Mouse (Mus musculus) mature B cell (primary cell): ENCODE results near the gene Adap1.

ENCODE experiments used
- in situ Hi-C: fragments of 300-500 bp; cut with MboI; formaldehyde crosslinking; loops from 2 replicates; pipeline ENCODE4 v1.14.3; 2019

Gene Adap1

GRCm38 (mm10) chr5:139252081-139252909, 73.1 kb downstream of the Adap1 start, which contains the start of gene Get4:
Gene Get4 (plus strand): TSS chr5:139252324.
- in situ Hi-C loops: no loop called here

DNA sequence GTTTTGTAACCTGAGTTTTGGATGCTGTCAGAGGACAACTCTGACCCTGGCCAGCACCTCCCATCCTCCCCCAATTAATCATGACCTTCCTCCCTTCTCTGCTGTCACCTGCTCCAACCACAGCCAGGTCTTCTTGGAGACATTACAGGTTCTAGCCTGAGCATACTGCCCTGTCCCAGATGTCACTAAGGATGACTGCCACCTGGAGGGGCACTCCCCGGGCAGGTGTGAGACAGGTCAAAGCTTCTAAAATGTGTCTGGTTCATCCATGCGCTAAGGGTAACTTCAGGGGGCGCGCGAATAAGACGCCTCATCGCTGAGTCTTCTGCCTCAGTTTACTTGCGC, 73.7 kb downstream of the Adap1 start:
- in situ Hi-C loops: no loop called here

- in situ Hi-C loops: no loop called here
Observed at GRCm38 (mm10) chr5:139251279-139251678, 74.1 kb downstream of the Adap1 start.

- in situ Hi-C loops: no loop called here
Observed at GRCm38 (mm10) chr5:139248846-139249245, 76.6 kb downstream of the Adap1 start.

DNA sequence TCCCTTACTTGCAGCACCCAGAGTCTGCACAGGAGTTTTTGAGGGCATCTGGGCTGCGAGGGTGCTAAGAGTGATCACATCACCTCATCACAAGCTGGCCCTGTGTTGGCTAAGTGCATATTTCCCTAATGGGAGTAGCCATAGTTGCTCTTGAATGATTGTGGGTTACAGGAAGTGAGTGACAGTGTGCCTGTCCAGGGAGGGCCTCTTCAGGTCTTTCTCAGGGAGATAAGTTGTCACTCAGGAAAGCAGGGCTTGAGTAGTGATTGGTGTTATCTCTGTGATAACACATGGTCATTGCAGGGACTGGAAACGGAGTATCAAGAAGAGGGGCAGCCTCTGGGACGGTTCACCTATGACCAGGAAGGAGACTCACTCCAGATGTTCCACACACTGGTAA, 77.7 kb downstream of the Adap1 start:
- in situ Hi-C loops: no loop called here

DNA sequence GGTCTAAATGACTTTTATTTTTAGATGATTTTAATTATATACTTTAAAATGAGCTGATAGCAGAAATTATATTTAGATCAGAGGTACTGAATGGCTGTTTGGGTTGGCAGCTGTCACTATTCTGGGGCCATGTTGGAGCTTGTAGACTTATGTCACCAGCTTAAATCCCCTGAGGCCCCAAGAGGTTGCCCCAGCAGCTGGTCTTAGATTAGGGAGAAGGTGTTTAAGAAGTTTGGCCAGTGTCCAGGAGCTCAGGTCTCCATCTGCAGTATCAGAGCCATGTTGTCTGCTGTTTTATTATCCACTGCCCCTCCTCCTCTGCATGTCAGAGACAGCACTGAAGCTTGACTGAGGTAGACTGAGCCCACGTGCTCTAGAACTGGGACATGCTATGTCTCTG, 82.0 kb downstream of the Adap1 start:
- in situ Hi-C loops: no loop called here

DNA sequence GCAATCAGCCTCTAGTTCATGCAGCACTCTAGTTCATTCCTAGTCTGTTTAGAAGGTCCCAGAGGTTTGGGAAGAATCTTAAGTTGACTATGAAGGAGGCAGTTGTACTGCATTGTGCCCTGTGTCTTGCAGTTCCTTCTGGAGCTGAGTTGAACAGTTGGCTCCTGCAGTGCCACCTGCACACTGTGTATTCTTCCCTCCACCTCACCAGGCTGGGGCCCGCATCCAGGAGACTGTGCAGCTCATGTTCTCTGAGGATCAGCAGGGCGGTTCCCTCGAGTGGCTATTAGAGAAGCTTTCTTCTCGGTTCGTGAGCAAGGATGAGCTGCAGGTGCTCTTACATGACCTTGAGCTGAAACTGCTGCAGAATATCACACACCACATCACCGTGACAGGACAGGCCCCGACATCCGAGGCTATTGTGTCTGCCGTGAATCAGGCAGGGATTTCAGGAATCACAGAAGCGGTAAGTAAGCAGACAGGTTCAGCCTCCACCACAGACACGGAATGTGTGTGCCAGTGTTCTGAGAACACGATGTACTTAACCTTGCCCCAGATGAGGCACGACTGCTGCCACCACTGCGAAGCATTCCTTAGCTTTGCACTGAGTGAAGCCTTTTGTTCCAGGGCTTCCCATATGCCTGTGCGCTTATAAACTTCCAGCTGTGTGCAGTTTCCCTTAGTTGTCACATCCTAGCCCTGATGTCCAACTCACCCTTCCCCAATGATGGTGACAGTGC, 84.2 kb downstream of the Adap1 start:
- in situ Hi-C loops: no loop called here

DNA sequence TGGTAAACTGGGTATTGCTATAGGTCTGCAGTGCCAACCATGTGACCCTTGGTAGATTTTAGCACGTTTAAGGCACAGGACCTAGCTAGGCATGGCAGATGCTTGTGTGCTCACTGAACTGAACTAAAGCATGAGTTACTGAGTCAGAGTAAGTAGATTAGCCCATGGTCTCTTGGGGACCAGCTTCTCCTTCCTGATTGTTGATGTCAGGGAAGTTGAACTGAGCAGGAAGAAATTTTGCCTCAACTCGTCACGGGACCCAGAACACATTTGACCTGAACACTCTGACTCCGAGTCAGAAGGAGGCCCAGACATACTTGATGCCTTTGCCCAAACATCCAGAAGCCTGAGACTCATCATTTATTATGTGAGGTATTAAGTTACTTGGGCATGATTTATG, 88.0 kb downstream of the Adap1 start:
- in situ Hi-C loops: no loop called here

- in situ Hi-C loops: no loop called here
Observed at GRCm38 (mm10) chr5:139234423-139234822, 91.0 kb downstream of the Adap1 start.

DNA sequence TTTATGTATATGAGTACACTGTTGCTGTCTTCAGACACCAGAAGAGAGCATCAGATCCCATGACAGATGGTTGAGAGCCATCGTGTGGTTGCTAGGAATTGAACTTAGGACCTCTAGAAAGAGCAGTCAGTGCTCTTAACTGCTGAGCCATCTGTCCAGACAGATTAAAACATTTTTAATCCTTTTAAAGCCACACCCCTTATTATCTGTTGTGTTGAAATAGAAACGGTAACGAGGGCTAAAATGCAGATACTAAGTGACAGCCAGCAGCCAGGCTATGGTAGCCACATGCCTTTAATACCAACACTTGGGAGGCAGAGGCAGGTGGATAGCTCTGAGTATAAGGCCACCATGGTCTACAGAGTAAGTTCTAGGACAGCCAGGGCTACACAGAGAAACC, 93.3 kb downstream of the Adap1 start:
- in situ Hi-C loops: no loop called here

GRCm38 (mm10) chr5:139229716-139230115, 95.7 kb downstream of the Adap1 start:
- in situ Hi-C loops: no loop called here

GRCm38 (mm10) chr5:139228318-139228717, 97.1 kb downstream of the Adap1 start:
- in situ Hi-C loops: no loop called here

GRCm38 (mm10) chr5:139227645-139228044, 97.8 kb downstream of the Adap1 start:
- in situ Hi-C loops: no loop called here

DNA sequence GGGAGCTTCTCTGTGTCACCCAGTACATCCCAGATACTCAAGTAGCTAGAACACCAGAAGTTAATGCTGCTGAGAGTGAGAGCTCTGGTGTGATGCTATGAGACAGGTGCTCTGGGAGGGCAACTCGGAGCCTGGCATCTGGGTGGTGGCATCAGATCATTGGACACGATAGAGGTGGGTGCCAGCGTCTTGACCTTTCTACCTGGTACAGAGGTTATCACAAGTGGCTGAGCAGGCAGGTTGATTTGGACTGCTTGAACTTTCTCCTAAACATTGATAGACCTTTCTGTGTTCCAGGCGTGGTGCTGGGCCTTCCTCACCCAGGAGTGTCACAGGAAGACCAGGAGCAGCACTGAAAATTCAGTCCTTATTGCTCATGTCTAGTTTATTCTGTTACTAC, 98.2 kb downstream of the Adap1 start:
- in situ Hi-C loops: no loop called here

DNA sequence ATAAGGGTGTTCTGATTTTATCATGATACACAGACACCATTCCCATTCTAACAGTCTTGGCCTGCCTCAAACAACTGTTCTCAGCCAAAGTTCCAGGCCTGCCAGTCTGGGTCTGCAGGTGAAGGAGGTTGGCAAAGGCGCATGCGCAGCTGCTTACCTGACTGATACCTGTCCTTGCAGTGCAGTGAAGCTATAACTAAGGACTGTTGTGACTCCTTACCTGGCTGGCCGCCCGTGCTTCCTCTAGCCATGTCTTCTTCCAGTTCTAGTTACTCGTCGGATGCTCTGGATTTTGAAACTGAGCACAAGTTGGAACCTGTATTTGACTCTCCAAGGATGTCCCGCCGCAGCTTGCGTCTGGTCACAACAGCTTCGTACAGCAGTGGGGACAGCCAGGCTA, 102.1 kb downstream of the Adap1 start:
- in situ Hi-C loops: no loop called here
